Mouse (Mus musculus) lung, postnatal 0 days (tissue): ENCODE measurements at regions not wholly inside any gene's neighbourhood (a gene's known extent, or its start where the extent isn't known, plus 50 kb on each side); places are given as distances from the start of the nearest gene placed in this dataset.

Experiments used
- CTCF ChIP-seq: IDR thresholded peaks from 2 replicates; pipeline ENCODE4 v1.5.1; 2016; ENCODE audit warnings: antibody characterized with exemption, mild to moderate bottlenecking
- EP300 ChIP-seq: IDR thresholded peaks from 2 replicates; pipeline ENCODE4 v1.6.1; 2016; ENCODE audit warnings: antibody characterized with exemption, mild to moderate bottlenecking, control low read depth

DNA sequence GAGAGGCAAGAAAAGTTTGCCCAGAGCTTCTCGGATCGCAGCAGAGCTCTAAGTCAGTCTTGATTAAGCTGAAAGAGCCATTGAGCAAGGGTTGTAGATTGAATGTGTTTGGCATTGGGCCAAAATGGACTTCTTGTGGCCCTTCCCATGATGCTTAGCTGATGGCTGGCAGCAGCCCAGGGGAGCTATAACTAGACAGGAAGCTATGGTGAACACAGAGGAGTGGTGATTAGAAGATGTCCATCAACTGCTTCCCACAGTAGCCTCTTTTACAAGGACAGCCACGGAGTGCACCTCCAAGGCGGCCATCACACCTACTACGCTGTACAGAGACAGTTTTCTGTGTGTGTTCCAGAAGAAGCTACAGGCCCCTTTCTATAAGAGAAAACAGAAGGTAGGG lies 116.4 kb upstream of the Map1b start:
- TF ChIP-seq CTCF (no peak), EP300 (no peak)
